Mouse (Mus musculus) cortical plate, adult 2 months (tissue): ENCODE data around the gene Cops7b. TPM values are rescaled to one million over a fixed set of nuclear protein-coding genes. Genes with fewer than 3 reads are reported as not detected.
"Not testable (repeated sequence)": the region's sequence is repeated elsewhere in the genome, so short reads cannot be mapped to it uniquely, and the experiment has no call there.

Experiments used
- H3K27ac ChIP-seq: fragments of 200-500 bp; 2 replicates; pipeline ENCODE4 v1.5.1; 2012; ENCODE audit warnings: low read length, control low read depth, inconsistent platforms; ENCODE audit not compliant: insufficient read depth
- H3K4me1 ChIP-seq: fragments of 200-500 bp; 2 replicates; pipeline ENCODE4 v1.6.1; 2011; ENCODE audit warnings: low read length; ENCODE audit not compliant: control insufficient read depth, insufficient read depth
- H3K4me3 ChIP-seq: fragments of 200-500 bp; 2 replicates; pipeline ENCODE4 v1.5.1; 2011; ENCODE audit warnings: mild to moderate bottlenecking, low read length, control low read depth; ENCODE audit not compliant: insufficient read depth
- CTCF ChIP-seq: fragments of 200-500 bp; IDR thresholded peaks from 2 replicates; pipeline ENCODE4 v1.5.1; 2011; ENCODE audit warnings: mild to moderate bottlenecking, control low read depth, low read length; ENCODE audit not compliant: insufficient read depth; ENCODE audit errors: extremely low read depth
- POLR2A ChIP-seq: fragments of 200-500 bp; IDR thresholded peaks from 2 replicates; pipeline ENCODE4 v1.6.1; 2011; ENCODE audit warnings: mild to moderate bottlenecking, low read length, control low read depth; ENCODE audit not compliant: insufficient read depth; ENCODE audit errors: extremely low read depth
- polyA plus RNA-seq: library from polyadenylated mRNA; depleted of rRNA; stranded (reverse); fragments of >200 nt; gene quantifications from 2 replicates; pipeline ENCODE4 v1.2.3, GENCODE M21; 2012; rRNA removed

Cops7b gene
- polyA plus RNA-seq: 36.5 and 38.7 TPM in 2 replicates

DNA sequence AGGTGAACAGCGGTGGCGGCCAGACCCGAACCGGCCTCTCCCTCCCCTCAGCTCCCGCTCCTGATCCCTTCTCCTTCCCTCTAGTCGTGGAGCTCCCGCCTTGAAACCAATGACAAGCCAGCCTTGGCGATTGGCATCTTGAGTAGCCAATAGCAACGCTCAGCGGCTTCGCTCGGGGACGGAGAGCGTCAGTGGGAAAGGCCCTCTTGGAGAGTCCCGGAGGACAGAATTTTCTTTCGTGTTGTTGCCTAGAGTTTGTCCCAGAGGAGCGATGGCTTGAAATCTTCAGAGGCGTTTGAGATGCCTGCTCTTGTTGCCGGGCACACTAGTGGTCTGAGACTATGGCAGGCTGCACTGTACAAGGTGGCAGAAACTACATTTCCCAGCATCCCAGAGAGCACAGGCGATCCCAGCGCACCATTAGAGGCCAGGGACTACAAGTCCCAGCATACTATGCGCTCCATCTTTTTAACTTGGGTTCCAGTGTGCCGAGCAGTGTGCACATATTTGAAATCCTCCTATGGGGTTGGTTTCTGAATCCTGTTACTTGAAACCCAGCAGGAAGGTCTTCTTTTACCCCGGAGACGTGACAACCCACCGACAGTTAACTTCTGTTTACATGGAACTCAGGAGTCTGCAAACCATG, at the start of gene Cops7b, which contains the start of gene Pde6d:
Gene Cops7b (plus strand): TSS at position 454 of the 646 bp plus-strand sequence.
Gene Pde6d (minus strand): TSS at position 179 of the 646 bp plus-strand sequence.
- no peaks in the 10 kb centered on the region; the same call in 1 of the 2 replicates for H3K4me1 ChIP-seq
- H3K4me3 ChIP-seq: peak within 1 kb of the TSS; percentile 40
- H3K27ac ChIP-seq: no peak within 1 kb of the TSS
- TF ChIP-seq CTCF: no peak
- peak; percentile 85 for TF ChIP-seq POLR2A

GRCm38 (mm10) chr1:86533411-86534130, 49.1 kb upstream of the Cops7b start:
- peaks cover 3% of the 10 kb centered on the region; the same call in 1 of the 2 replicates for H3K4me1 ChIP-seq
- no peak overlapping the region for H3K4me3 ChIP-seq
- TF ChIP-seq CTCF: 0 out of 2 replicates have a peak, but pooled peaks have one; percentile 9
- no peak for TF ChIP-seq POLR2A
- no peak overlapping the region for H3K27ac ChIP-seq

GRCm38 (mm10) chr1:86538383-86538782, 44.3 kb upstream of the Cops7b start:
- Histone ChIP-seq H3K4me1 (no peaks in the 10 kb centered on the region), H3K4me3 (no peak overlapping the region), H3K27ac (no peak overlapping the region)
- TF ChIP-seq CTCF (peak; percentile 41), POLR2A (no peak)

GRCm38 (mm10) chr1:86539583-86539982, 43.1 kb upstream of the Cops7b start:
- H3K4me3 ChIP-seq, H3K27ac ChIP-seq: not testable (repeated sequence)

GRCm38 (mm10) chr1:86542584-86542983, 40.1 kb upstream of the Cops7b start:
- TF ChIP-seq POLR2A (no peak), CTCF (no peak)
- Histone ChIP-seq H3K4me3 (no peak overlapping the region), H3K4me1 (no peaks in the 10 kb centered on the region), H3K27ac (no peak overlapping the region)

More at GRCm38 (mm10) chr1:86539583-86539982, 43.1 kb upstream of the Cops7b start:
- H3K4me1 ChIP-seq: not testable (repeated sequence)

DNA sequence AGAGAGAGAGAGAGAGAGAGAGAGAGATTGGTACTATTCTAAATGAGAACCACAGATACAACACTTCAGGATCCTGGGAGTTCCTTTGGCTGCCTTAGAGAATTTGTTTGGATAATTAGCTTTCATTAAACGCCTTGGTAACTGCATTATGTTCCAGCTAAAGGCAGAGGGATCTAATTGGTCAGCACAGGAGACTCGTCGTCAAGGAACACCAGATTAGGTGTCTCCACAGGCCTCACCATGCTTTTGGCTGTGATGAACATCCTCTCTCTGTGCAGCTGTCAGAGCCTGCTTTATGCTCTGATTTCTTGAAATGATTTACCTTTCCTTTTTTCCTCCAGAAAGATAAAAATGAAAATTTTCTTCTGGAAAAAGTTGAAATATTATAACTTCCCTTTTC, 35.9 kb upstream of the Cops7b start:
- H3K4me3 ChIP-seq: no peak overlapping the region

DNA sequence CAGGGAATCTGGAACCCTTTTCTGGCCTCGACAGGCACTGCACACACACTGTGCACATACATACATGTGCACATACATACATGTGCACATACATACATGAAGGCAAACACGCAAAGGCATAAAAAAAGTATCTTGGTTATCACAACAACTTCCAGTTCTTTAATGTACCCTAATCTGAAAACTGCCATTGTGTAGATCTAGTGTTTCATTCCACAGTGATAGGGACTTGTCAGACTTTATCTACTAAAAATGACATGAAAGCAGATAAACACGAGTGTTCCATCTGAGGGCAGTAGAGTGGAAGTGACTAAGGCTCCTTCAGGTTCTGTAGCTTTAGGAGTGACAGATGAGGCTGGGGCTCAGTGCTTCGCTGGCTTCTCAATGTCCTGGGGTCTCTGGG, 31.4 kb upstream of the Cops7b start:
- no peak for TF ChIP-seq POLR2A
- TF ChIP-seq CTCF: no peak
- Histone ChIP-seq H3K4me3 (no peak overlapping the region), H3K4me1 (no peaks in the 10 kb centered on the region), H3K27ac (no peak overlapping the region)

More for the DNA sequence above, 35.9 kb upstream of the Cops7b start:
- H3K4me1 ChIP-seq: no peaks in the 10 kb centered on the region
- TF ChIP-seq POLR2A (no peak), CTCF (no peak)
- H3K27ac ChIP-seq: no peak overlapping the region

- no peak for TF ChIP-seq CTCF
- TF ChIP-seq POLR2A: no peak
- Histone ChIP-seq H3K27ac (no peak overlapping the region), H3K4me1 (no peaks in the 10 kb centered on the region), H3K4me3 (no peak overlapping the region)
Observed at GRCm38 (mm10) chr1:86551877-86552276, 30.8 kb upstream of the Cops7b start.

DNA sequence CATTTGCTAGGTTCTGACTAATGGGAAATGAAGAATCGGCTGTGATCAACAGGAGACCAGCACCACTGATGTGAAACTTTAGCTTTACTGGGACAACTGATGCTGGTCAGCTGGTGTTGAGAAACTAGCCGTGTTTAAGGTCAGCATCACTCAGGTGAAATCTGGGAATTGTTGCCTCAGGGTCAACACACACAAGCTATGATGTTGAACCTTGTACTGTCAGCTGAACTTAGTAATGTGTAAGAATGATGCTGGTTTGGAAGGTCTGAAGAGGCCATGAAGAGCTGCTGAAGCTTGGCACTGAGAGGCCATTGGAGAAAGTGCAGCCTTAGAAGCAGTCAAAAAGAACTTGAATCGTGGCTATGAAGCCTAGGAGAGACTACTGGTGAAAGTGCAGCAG, 27.0 kb upstream of the Cops7b start:
- no peak overlapping the region for H3K4me3 ChIP-seq
- no peak for TF ChIP-seq CTCF
- no peak for TF ChIP-seq POLR2A
- no peaks in the 10 kb centered on the region for H3K4me1 ChIP-seq
- H3K27ac ChIP-seq: no peak overlapping the region

DNA sequence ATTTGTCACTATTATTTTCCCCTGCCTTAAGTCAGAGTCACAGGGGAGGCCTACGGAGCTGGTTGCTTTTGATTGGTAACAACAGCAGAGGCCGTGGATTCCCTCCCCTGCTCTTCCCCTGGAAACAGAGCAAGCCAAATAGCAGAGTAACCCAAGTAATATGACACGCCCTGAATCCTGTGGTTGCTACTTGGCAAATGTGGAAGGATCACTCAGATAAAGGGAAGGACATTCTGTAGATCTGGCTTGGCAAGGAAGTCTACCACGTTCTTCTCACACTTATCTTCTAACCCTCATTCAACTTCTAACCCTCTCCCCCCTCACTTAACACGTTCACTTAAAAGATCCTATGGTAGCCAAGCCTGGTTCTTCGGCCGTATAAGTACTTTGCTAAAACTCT, 24.8 kb upstream of the Cops7b start:
- TF ChIP-seq POLR2A (no peak), CTCF (no peak)
- Histone ChIP-seq H3K4me3 (no peak overlapping the region), H3K27ac (no peak overlapping the region), H3K4me1 (no peaks in the 10 kb centered on the region)
